12 mouse cellular contexts compared by ENCODE assay signal in genomic region chr7:67911841-67912240, GRCm38 (mm10). TPM values are rescaled to one million over a fixed set of nuclear protein-coding genes. Genes with fewer than 3 reads are reported as not detected.
DNase-seq lines count a peak whose midpoint lies in the region; ATAC-seq and TF ChIP-seq lines count a peak whose summit lies in the region.
"Had no signal": no experiment of that assay in that cellular context is flagged by ENCODE, and none has a peak within 500 bp of the region (broad histone marks: within the 10 kb centered on the region; RNA-seq: fewer than 3 reads in every experiment).

No protein-coding gene starts in this region.

- no peaks in the 10 kb centered on the region for H3K27me3 ChIP-seq in midbrain, embryonic 15.5 days (replicated peaks)
- H3K27me3 ChIP-seq: hindbrain, embryonic 12.5 days; liver, embryonic 15.5 days had no signal

- no peak for DNase-seq in layer of hippocampus, adult 2 months (ENCODE audit: low spot score in 2 of 2)
- no peak for DNase-seq in layer of hippocampus, postnatal 25 days (ENCODE audit: extremely low spot score in 1 of 2, low spot score in 1 of 2)
- DNase-seq in forelimb bud, embryonic 11.5 days (ENCODE audit: low read depth, low spot score): peak; percentile 28
- DNase-seq in left cerebral cortex, adult 18-20 months (ENCODE audit: low spot score in 2 of 2): no peak
- DNase-seq: adrenal gland, postnatal 14 days; cerebellum, postnatal 10 days; spleen, adult 18-20 months had no signal

- H3K4me3 ChIP-seq in layer of hippocampus, adult 2 months: no peak overlapping the region
- H3K4me3 ChIP-seq in bone marrow, adult 2 months (replicated peaks; ENCODE audit: control insufficient read depth, low read depth, low read length): no peak overlapping the region
- no peak overlapping the region for H3K4me3 ChIP-seq in midbrain, embryonic 15.5 days
- H3K4me3 ChIP-seq: hindbrain, embryonic 12.5 days; liver, embryonic 15.5 days had no signal

- TF ChIP-seq CTCF in layer of hippocampus, adult 2 months (conservative IDR thresholded peaks at IDR 0.05): no peak
- no peak for TF ChIP-seq CTCF in bone marrow, adult 2 months (IDR thresholded peaks at IDR 0.05; ENCODE audit: control insufficient read depth, insufficient read depth, low read length)

- no peaks in the 10 kb centered on the region for H3K9me3 ChIP-seq in midbrain, embryonic 15.5 days
- H3K9me3 ChIP-seq: hindbrain, embryonic 12.5 days; liver, embryonic 15.5 days had no signal

- peak; percentile 96 for ATAC-seq in megakaryocyte progenitor cell, adult 5-6 weeks (replicated peaks; ENCODE audit: poor library complexity)
- ATAC-seq in midbrain, embryonic 15.5 days (replicated peaks): no peak

- TF ChIP-seq POLR2A in bone marrow, adult 2 months (IDR thresholded peaks at IDR 0.05; ENCODE audit: borderline replicate concordance, control insufficient read depth, low read depth, low read length): no peak

- no peaks in the 10 kb centered on the region for H3K36me3 ChIP-seq in midbrain, embryonic 15.5 days (replicated peaks)
- H3K36me3 ChIP-seq: hindbrain, embryonic 12.5 days; liver, embryonic 15.5 days had no signal

- no peak overlapping the region for H3K4me2 ChIP-seq in midbrain, embryonic 15.5 days
- H3K4me2 ChIP-seq: liver, embryonic 15.5 days had no signal

- no peak overlapping the region for H3K9ac ChIP-seq in midbrain, embryonic 15.5 days
- H3K9ac ChIP-seq: hindbrain, embryonic 12.5 days; liver, embryonic 15.5 days had no signal

- WGBS in bone marrow, adult 2 months: 14% methylated on average over 6 of the region's 6 CpGs
- WGBS in midbrain, embryonic 15.5 days: 73% methylated on average over 6 of the region's 6 CpGs

- no peaks in the 10 kb centered on the region; the same call in 1 of the 2 replicates for H3K4me1 ChIP-seq in bone marrow, adult 2 months (ENCODE audit: control insufficient read depth, insufficient read depth, low read length)
- no peaks in the 10 kb centered on the region for H3K4me1 ChIP-seq in midbrain, embryonic 15.5 days
- H3K4me1 ChIP-seq: liver, embryonic 15.5 days had no signal

- H3K27ac ChIP-seq in layer of hippocampus, adult 2 months: peak overlapping the region; percentile 61; the same call in 1 of the 2 replicates
- H3K27ac ChIP-seq in bone marrow, adult 2 months (ENCODE audit: control insufficient read depth, insufficient read depth, low read depth, low read length, poor library complexity): peak overlapping the region; percentile 39; the same call in 1 of the 2 replicates
- H3K27ac ChIP-seq in midbrain, embryonic 15.5 days: no peak overlapping the region

RNA-seq across cellular contexts. Expression of gene Igf1r, which starts 40.8 kb away (rescaled TPM):
- total RNA-seq in layer of hippocampus, adult 2 months (2021): 10 to 100 TPM; 47.5 to 47.8 TPM
- 10 to 100 TPM; 32.5 to 38.4 TPM for total RNA-seq in layer of hippocampus, postnatal 25 days (2021)
- polyA plus RNA-seq in bone marrow, adult 2 months (2011; ENCODE audit: insufficient read depth, insufficient read length, low replicate concordance, missing spikeins): 8.7 and 21.3 TPM in 2 replicates
- 46.1 and 50.3 TPM in 2 replicates for total RNA-seq in megakaryocyte progenitor cell, adult 5-6 weeks (2015)
- total RNA-seq in megakaryocyte progenitor cell, adult 5-6 weeks (2017): 22.4 and 25.0 TPM in 2 replicates
- 27.1 and 27.8 TPM in 2 replicates for polyA plus RNA-seq in midbrain, embryonic 15.5 days (2015; fragmentation: Nextera tagmentation; extraction: Ambion mirVana)
- total RNA-seq in left cerebral cortex, adult 18-20 months (2021): 10 to 100 TPM; 44.8 to 47.0 TPM
